Mouse (Mus musculus) hindbrain, embryonic 10.5 days (tissue): ENCODE data around the gene Coro7. TPM values are rescaled to one million over a fixed set of nuclear protein-coding genes. Genes with fewer than 3 reads are reported as not detected.

Experiments used
- DNase-seq: peaks from one replicate; pipeline ENCODE4 v3.0.0-alpha.2; 2017; ENCODE audit warnings: low spot score
- H3K27ac ChIP-seq: fragments of 300-500 bp; sonication (generic); 2 replicates; pipeline ENCODE4 v1.5.1; 2016; ENCODE audit warnings: mild to moderate bottlenecking, moderate library complexity
- H3K27me3 ChIP-seq: fragments of 300-500 bp; sonication (generic); 2 replicates; pipeline ENCODE4 v1.6.1; 2016; ENCODE audit warnings: mild to moderate bottlenecking; ENCODE audit not compliant: poor library complexity, insufficient read depth, severe bottlenecking
- H3K36me3 ChIP-seq: fragments of 300-500 bp; sonication (generic); 2 replicates; pipeline ENCODE4 v1.6.1; 2016; ENCODE audit warnings: mild to moderate bottlenecking, moderate library complexity
- H3K4me1 ChIP-seq: fragments of 300-500 bp; sonication (generic); replicated peaks from 2 replicates; pipeline ENCODE4 v1.6.1; 2016; ENCODE audit warnings: mild to moderate bottlenecking
- H3K4me3 ChIP-seq: fragments of 300-500 bp; sonication (generic); 2 replicates; pipeline ENCODE4 v1.5.1; 2016; ENCODE audit warnings: mild to moderate bottlenecking, moderate library complexity
- H3K9me3 ChIP-seq: fragments of 300-500 bp; sonication (generic); 2 replicates; pipeline ENCODE4 v1.6.1; 2016; ENCODE audit warnings: mild to moderate bottlenecking, moderate library complexity
- WGBS: fragments of 180-500 bp; shearing (Covaris S2); methylation state at CpG from one replicate; pipeline ENCODE4 v1.1.7; 2016; 5-methylcytosine and 5-hydroxymethylcytosine counted together
- polyA plus RNA-seq: library from polyadenylated mRNA; unstranded; fragments of >200 nt; fragmentation: Nextera tagmentation; extraction: Ambion mirVana; gene quantifications from 2 replicates; pipeline ENCODE4 v1.2.1, GENCODE M21; 2016

Gene Coro7
- polyA plus RNA-seq, 1 experiment from 2014 or later, result 25.5 TPM

DNA sequence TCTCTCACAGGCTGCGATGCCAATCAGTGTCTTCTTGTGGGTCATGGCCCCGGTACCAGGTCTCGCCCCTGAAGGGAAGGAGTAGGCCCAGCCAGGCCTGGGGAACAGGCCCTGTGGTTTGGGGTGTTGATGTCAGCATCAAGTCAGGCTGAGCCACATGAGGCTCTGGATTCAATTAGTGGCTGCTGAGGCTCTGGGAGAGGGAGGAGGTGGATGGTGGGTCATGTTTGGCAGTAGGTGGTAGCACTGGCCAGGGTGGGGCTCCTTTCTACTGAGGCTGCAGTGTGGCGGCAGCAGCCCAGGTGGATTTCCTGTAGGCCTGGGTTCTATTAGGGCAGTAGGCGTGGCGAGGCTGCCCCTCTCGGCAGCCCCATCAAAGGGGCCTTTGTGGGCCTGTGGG lies 28.0 kb downstream of the Coro7 start:
- Histone ChIP-seq H3K27me3 (no peaks in the 10 kb centered on the region), H3K4me1 (peaks cover 78% of the 10 kb centered on the region), H3K9me3 (no peaks in the 10 kb centered on the region), H3K36me3 (peaks cover 77% of the 10 kb centered on the region), H3K4me3 (no peak overlapping the region), H3K27ac (peak overlapping the region; percentile 75)
- WGBS, result 68% methylated on average over 7 of the region's 7 CpGs
- DNase-seq, result peak; percentile 74

DNA sequence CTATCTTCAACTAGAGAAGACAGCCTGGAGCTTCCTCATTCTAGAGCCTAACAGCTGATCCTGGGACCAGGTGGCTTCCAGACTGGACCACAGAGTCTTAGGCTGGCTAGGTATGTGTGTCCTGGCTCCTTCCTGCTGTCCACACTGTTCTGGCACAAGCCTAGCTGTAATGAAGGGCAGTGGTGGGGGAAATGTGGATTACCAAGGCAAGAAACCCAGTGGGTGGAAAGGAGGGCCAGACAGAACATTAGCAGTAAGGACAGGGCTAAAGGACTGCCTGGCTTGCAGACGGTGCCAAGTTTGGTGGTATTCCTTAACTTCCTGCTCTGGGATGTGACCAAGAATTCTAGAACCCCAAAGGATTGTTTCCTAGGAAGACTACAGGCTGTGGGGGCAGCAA lies 28.5 kb downstream of the Coro7 start:
- no peak for DNase-seq
- 78% methylated on average over 1 of the region's 1 CpGs for WGBS
- H3K27ac ChIP-seq, result peak overlapping the region; percentile 75
- no peaks in the 10 kb centered on the region for H3K9me3 ChIP-seq
- H3K4me3 ChIP-seq, result no peak overlapping the region
- H3K4me1 ChIP-seq, result peaks cover 78% of the 10 kb centered on the region
- no peaks in the 10 kb centered on the region for H3K27me3 ChIP-seq
- peaks cover 73% of the 10 kb centered on the region for H3K36me3 ChIP-seq

DNA sequence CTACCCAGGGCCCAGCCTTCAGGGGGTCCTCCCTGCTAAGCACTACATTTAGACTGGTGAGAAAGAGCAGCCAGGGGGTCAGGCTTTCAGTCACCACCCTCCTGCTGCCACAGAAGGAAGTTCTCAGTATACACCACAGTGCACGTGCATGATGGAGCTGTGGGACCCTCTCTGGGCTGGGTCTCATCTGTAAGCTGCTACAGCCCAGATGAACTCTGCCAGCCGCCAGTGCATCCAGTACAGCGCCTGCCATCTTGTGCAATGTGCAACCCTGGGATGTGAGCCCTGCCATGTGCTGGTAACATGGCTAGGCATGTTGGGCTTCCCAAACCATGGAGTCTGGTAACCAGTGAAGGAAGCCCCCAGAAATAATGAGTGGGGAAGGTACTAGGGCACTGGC lies 29.4 kb downstream of the Coro7 start:
- H3K27ac ChIP-seq, result peak overlapping the region; percentile 37
- no peaks in the 10 kb centered on the region for H3K27me3 ChIP-seq
- WGBS, result 90% methylated on average over 3 of the region's 3 CpGs
- H3K4me3 ChIP-seq, result no peak overlapping the region
- H3K9me3 ChIP-seq, result no peaks in the 10 kb centered on the region
- peaks cover 66% of the 10 kb centered on the region for H3K36me3 ChIP-seq
- no peak for DNase-seq
- H3K4me1 ChIP-seq, result peaks cover 77% of the 10 kb centered on the region

DNA sequence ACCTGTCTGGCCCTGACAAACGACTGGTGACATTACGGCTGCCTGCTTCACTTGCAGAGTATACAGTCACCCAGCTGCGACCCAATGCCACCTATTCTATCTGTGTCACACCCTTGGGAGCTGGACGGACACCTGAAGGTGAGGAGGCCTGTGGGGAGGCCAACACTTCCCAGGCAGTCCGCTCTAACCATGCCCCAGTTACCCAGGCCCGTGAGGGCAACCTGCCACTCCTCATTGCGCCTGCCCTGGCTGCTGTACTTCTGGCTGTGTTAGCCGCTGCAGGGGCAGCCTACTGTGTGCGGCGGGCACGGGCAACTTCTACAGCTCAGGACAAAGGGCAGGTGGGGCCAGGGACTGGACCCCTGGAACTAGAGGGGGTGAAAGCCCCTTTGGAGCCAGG lies 29.9 kb downstream of the Coro7 start:
- Histone ChIP-seq H3K27ac (peak overlapping the region; percentile 37), H3K36me3 (peaks cover 62% of the 10 kb centered on the region), H3K27me3 (no peaks in the 10 kb centered on the region), H3K9me3 (no peaks in the 10 kb centered on the region), H3K4me1 (peaks cover 75% of the 10 kb centered on the region), H3K4me3 (no peak overlapping the region)
- no peak for DNase-seq
- WGBS, result 91% methylated on average over 11 of the region's 11 CpGs

DNA sequence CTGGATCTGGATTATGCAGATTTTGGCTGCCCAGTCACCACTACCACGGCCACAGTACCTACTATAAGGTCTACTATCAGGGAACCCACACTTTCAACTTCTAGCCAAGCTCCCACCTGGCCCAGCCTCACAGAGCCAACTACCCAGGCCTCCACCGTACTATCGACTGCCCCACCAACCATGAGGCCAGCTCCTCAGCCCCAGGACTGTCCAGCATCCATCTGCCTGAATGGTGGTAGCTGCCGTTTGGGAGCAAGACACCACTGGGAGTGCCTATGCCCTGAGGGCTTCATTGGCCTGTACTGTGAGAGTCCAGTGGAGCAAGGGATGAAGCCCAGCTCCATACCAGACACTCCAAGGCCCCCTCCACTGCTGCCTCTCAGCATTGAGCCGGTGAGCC lies 30.4 kb downstream of the Coro7 start:
- 85% methylated on average over 5 of the region's 5 CpGs for WGBS
- Histone ChIP-seq H3K36me3 (peaks cover 59% of the 10 kb centered on the region), H3K4me1 (peaks cover 75% of the 10 kb centered on the region), H3K27ac (peak overlapping the region; percentile 37), H3K4me3 (no peak overlapping the region), H3K9me3 (no peaks in the 10 kb centered on the region), H3K27me3 (no peaks in the 10 kb centered on the region)
- no peak for DNase-seq

DNA sequence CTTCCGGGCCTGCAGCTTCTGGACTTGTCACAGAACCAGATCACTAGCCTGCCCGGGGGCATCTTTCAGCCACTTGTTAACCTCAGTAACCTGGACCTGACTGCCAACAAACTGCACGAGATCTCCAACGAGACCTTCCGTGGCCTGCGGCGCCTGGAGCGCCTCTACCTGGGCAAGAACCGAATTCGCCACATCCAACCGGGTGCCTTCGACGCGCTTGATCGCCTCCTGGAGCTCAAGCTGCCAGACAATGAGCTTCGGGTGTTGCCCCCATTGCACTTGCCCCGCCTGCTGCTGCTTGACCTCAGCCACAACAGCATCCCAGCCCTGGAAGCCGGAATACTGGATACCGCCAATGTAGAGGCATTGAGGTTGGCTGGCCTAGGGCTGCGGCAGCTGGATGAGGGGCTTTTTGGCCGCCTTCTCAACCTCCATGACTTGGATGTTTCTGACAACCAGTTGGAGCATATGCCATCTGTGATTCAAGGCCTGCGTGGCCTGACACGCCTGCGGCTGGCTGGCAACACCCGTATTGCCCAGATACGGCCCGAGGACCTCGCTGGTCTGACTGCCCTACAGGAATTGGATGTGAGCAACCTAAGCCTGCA lies 31.1 kb downstream of the Coro7 start:
- Histone ChIP-seq H3K36me3 (peaks cover 55% of the 10 kb centered on the region), H3K27me3 (no peaks in the 10 kb centered on the region), H3K4me3 (no peak overlapping the region), H3K9me3 (no peaks in the 10 kb centered on the region), H3K27ac (peak overlapping the region; percentile 37), H3K4me1 (peaks cover 82% of the 10 kb centered on the region)
- DNase-seq, result no peak
- WGBS, result 84% methylated on average over 28 of the region's 28 CpGs

DNA sequence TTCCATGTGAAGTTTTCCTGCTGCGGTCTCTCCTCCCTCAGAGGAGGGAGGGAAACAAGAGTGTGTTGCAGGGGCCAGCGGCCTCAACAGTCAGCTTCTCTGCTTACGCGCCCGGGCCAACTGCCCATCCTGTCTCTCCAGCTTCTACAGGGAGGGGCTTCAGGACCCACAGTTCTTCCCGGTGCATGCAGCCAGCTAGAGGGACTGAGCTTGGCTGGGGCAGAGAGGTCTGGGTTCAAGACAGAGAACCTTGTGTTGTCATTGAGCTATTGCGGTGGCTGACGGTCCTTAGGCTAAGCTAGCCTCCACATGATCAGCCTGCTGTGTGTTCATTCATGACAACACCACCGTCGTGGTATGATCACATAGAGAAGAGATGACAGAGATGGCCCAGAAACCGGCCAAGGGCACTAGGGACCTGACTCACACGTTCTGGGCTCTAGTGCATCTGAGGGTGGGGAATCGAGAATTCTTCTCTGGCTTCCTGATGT lies 31.9 kb downstream of the Coro7 start:
- 75% methylated on average over 13 of the region's 13 CpGs for WGBS
- Histone ChIP-seq H3K27me3 (no peaks in the 10 kb centered on the region), H3K36me3 (peaks cover 46% of the 10 kb centered on the region), H3K4me1 (peaks cover 84% of the 10 kb centered on the region), H3K27ac (peak overlapping the region; percentile 37), H3K9me3 (no peaks in the 10 kb centered on the region), H3K4me3 (no peak overlapping the region)
- no peak for DNase-seq

DNA sequence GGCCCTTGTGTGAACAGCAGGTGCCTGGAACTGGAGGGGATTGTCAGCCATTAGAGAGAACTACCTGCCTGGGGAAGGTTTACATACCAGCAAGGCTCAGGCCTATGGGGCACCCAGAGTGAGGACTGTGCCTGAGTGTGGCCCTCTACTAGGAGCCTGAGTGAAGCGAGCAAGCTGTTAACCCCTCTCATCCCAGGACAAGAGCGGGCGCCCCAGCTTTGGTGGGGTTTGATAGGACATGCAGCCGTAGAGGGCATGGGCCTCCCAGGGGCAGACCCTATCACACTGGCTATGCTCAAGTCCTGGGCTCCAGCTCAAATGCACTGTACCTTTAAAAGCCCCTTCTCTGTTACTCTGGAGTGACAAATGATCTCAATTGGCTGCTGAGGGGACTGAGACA lies 32.7 kb downstream of the Coro7 start:
- Histone ChIP-seq H3K4me3 (0 out of 2 replicates have a peak overlapping the region, but pooled peaks have one; percentile 11), H3K27me3 (no peaks in the 10 kb centered on the region), H3K9me3 (no peaks in the 10 kb centered on the region), H3K36me3 (peaks cover 38% of the 10 kb centered on the region), H3K4me1 (peaks cover 84% of the 10 kb centered on the region), H3K27ac (peak overlapping the region; percentile 66; the same call in 1 of the 2 replicates)
- WGBS, result 71% methylated on average over 4 of the region's 4 CpGs
- DNase-seq, result no peak

DNA sequence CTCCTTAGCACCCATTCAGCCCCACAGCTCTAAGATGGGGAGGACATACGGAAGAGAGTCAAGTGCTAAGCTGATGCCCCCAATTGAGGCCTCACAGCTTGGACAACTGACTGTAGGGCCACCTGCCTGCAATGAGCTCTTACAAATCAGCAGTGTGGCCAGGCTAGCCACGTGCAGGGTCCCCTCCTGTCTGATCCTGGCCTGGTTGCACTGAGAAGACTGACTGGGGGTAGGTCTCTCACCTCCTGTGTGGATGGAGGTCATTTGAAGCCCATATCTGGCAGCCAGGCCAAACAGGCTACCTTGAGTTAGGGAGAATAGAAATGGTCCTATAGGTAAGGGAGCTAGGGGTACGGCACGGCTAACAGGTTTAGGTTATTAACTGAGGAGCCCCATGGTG lies 33.7 kb downstream of the Coro7 start:
- H3K9me3 ChIP-seq, result no peaks in the 10 kb centered on the region
- 83% methylated on average over 4 of the region's 4 CpGs for WGBS
- no peak overlapping the region for H3K4me3 ChIP-seq
- no peaks in the 10 kb centered on the region for H3K27me3 ChIP-seq
- no peak for DNase-seq
- peak overlapping the region; percentile 66; the same call in 1 of the 2 replicates for H3K27ac ChIP-seq
- peaks cover 28% of the 10 kb centered on the region for H3K36me3 ChIP-seq
- peaks cover 85% of the 10 kb centered on the region for H3K4me1 ChIP-seq

DNA sequence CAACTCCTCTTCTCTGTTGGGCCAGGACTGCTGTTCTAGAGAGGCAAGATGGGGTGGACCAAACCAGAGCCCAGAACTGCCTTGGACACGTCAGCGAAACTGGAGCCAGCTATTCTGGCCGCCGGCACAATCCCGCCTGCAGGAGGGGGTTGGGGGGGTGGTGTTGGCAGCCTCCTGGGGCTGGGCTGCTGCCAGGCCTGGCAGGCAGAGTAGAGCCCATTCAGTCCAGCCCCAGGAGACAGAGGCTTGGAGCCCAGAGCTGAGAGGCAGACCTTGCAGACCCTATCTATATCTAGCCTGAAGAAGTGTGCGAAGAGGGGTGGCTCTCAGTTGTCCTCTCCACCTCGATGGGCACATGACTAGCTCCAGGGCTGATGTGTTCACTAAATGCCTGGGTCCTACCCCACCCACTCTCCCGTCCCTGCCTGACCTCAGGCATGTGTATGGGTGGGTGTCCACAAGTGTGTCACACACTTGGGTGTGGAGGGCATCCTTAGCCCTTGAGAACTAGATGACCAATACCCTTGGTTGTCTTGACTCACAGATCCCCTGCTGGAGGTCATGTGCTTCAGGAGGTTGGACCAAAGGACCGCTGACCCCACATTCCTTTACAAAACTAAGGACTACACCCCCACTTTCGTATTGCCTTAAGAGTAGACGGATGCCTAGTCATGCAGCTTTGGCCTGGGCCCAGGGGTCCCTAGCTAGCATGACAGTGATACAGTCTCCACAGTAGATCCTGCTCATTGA lies 35.7 kb downstream of the Coro7 start:
- WGBS, result 72% methylated on average over 11 of the region's 11 CpGs
- no peak for DNase-seq

DNA sequence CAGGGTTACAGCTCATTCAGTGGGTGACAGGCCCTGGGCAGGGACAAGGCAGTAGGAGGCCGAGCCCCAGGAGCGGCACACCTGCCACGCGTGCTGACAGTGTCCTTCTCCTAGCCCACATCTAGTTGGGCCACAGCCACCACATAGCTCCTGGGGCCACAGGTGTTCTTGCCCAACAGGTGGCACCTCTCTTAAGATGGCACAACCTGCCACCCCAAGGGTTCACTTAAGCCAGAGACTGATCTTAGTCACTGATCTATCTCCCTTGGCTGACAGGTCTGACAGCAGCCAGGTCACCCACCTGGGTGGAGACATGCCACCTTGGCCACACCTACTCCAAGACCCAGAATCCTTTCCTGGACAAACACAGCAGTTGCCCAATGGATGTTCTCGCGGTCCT lies 36.6 kb downstream of the Coro7 start:
- H3K4me3 ChIP-seq, result peak overlapping the region; percentile 76; the same call in 1 of the 2 replicates
- peaks cover 82% of the 10 kb centered on the region for H3K4me1 ChIP-seq
- no peaks in the 10 kb centered on the region for H3K27me3 ChIP-seq
- H3K27ac ChIP-seq, result peak overlapping the region; percentile 89
- WGBS, result 69% methylated on average over 6 of the region's 6 CpGs
- H3K9me3 ChIP-seq, result no peaks in the 10 kb centered on the region
- H3K36me3 ChIP-seq, result peaks cover under 1% of the 10 kb centered on the region
- DNase-seq, result no peak

More for the DNA sequence above, 35.7 kb downstream of the Coro7 start:
- H3K27me3 ChIP-seq, result no peaks in the 10 kb centered on the region
- no peak overlapping the region for H3K4me3 ChIP-seq
- H3K27ac ChIP-seq, result peak overlapping the region; percentile 89; the same call in 1 of the 2 replicates
- peaks cover 10% of the 10 kb centered on the region for H3K36me3 ChIP-seq
- peaks cover 91% of the 10 kb centered on the region for H3K4me1 ChIP-seq
- no peaks in the 10 kb centered on the region for H3K9me3 ChIP-seq

DNA sequence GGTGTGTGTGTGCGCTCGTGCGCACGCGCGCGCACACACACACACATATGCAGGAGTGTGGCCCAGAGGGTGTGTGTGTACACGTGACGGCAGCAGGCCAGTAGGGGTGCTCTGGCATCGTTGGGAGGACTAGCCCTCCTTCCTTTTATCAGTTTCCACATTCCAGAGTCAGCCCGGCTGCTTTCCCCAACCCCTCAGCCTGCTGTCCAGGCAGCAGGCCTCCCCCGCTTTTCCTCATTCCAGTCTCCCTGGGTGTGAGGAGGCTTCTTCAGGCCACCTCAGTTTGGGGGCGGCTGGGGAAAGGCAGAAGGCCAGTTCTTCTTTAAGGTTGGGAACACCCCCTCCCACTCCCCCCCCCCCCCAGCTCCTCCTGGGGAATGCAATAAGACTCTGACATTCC lies 37.4 kb downstream of the Coro7 start:
- no peaks in the 10 kb centered on the region for H3K27me3 ChIP-seq
- H3K36me3 ChIP-seq, result peaks cover 4% of the 10 kb centered on the region; the same call in 1 of the 2 replicates
- H3K27ac ChIP-seq, result peak overlapping the region; percentile 89
- H3K4me3 ChIP-seq, result peak overlapping the region; percentile 76
- peaks cover 75% of the 10 kb centered on the region for H3K4me1 ChIP-seq
- no peaks in the 10 kb centered on the region for H3K9me3 ChIP-seq
- DNase-seq, result peak; percentile 51
- WGBS, result 39% methylated on average over 13 of the region's 13 CpGs
